9 mouse cellular contexts compared by ENCODE assay signal in genomic region chr2:162764059-162764458, GRCm38 (mm10).
"Had no signal": no experiment of that assay in that cellular context is flagged by ENCODE, and none has a peak within 500 bp of the region (broad histone marks: within the 10 kb centered on the region; RNA-seq: fewer than 3 reads in every experiment).

No protein-coding gene starts in this region.

- DNase-seq: lung, adult 18-20 months; lung, embryonic 14.5 days; lung, postnatal 10 days; lung, postnatal 4 days; midbrain, embryonic 14.5 days; right cerebral cortex, postnatal 14 days; thymus, adult 18-20 months; thymus, postnatal 14 days; thymus, postnatal 36 days had no signal
